Mouse (Mus musculus) granulocyte monocyte progenitor cell, adult 5-6 weeks (primary cell): ENCODE measurements at regions not wholly inside any gene's neighbourhood (a gene's known extent, or its start where the extent isn't known, plus 50 kb on each side); places are given as distances from the start of the nearest gene placed in this dataset.
"Not testable (repeated sequence)": the region's sequence is repeated elsewhere in the genome, so short reads cannot be mapped to it uniquely, and the experiment has no call there.

Source experiments
- ATAC-seq: replicated peaks from 2 replicates; pipeline ENCODE4 v1.8.0; 2016; ENCODE audit warnings: mild to moderate bottlenecking, moderate TSS enrichment, inconsistent platforms; ENCODE audit not compliant: poor library complexity, severe bottlenecking

- ATAC-seq: not testable (repeated sequence)
These were observed 108.0 kb upstream of the Peg12 start for GRCm38 (mm10) chr7:62572316-62572715.

- ATAC-seq: peak; percentile 75
These were observed 107.4 kb upstream of the Peg12 start for GRCm38 (mm10) chr7:62571759-62572158.

GRCm38 (mm10) chr7:62542187-62542586 lies 77.9 kb upstream of the Peg12 start:
- no peak; the same call in 1 of the 2 replicates for ATAC-seq
